Mouse (Mus musculus): ENCODE measurements around the gene Phgr1. TPM values are rescaled to one million over a fixed set of nuclear protein-coding genes. Genes with fewer than 3 reads are reported as not detected.

Gene Phgr1
- polyA plus RNA-seq, 2 experiments = not detected

GRCm38 (mm10) chr2:118791591-118792258, 19.2 kb downstream of the Phgr1 start:
- peaks cover 10 to 20% of the 10 kb centered on the region in 2 experiments for H3K4me1 ChIP-seq (replicated peaks; ENCODE audit: control insufficient read depth in 2 of 2, insufficient read depth in 2 of 2, low read length in 1 of 2)
- H3K36me3 ChIP-seq (replicated peaks; ENCODE audit: control insufficient read depth, insufficient read depth, low read depth) = no peaks in the 10 kb centered on the region
- H3K9me3 ChIP-seq (ENCODE audit: control insufficient read depth, low read length) = no peaks in the 10 kb centered on the region
- DNase-seq (ENCODE audit: low read depth in 3 of 3, low spot score in 3 of 3) (no peak), ATAC-seq (ENCODE audit: insufficient read depth) (peak; percentile 75)
- WGBS (ENCODE audit: insufficient replicate concordance) = 67% methylated on average over 26 of the region's 26 CpGs
- no peak overlapping the region for H3K27ac ChIP-seq
- H3K4me2 ChIP-seq (ENCODE audit: low read depth) = peak overlapping the region; percentile 38
- no peak overlapping the region for H3K4me3 ChIP-seq (ENCODE audit: insufficient read depth in 1 of 2, low read depth in 2 of 2, low read length in 2 of 2)
- H3K9ac ChIP-seq (replicated peaks) = no peak overlapping the region
- no peaks in the 10 kb centered on the region for H3K27me3 ChIP-seq (ENCODE audit: control insufficient read depth, insufficient read depth, low read length)
- no peak for TF ChIP-seq EP300 (IDR thresholded peaks at IDR 0.05; ENCODE audit: low read depth)
- TF ChIP-seq CTCF (IDR thresholded peaks at IDR 0.05; ENCODE audit: low read depth) = no peak

- Histone ChIP-seq H3K9ac (replicated peaks) (no peak overlapping the region), H3K4me2 (ENCODE audit: low read depth) (no peak overlapping the region; the same call in 1 of the 2 replicates), H3K9me3 (ENCODE audit: control insufficient read depth, low read length) (no peaks in the 10 kb centered on the region), H3K4me1 (replicated peaks; ENCODE audit: control insufficient read depth in 2 of 2, insufficient read depth in 2 of 2, low read length in 1 of 2) (peaks cover 6 to 16% of the 10 kb centered on the region in 2 experiments), H3K27ac (no peak overlapping the region), H3K36me3 (replicated peaks; ENCODE audit: control insufficient read depth, insufficient read depth, low read depth) (no peaks in the 10 kb centered on the region), H3K27me3 (ENCODE audit: control insufficient read depth, insufficient read depth, low read length) (no peaks in the 10 kb centered on the region), H3K4me3 (ENCODE audit: insufficient read depth in 1 of 2, low read depth in 2 of 2, low read length in 2 of 2) (no peak overlapping the region)
- TF ChIP-seq EP300 (IDR thresholded peaks at IDR 0.05; ENCODE audit: low read depth) (no peak), CTCF (IDR thresholded peaks at IDR 0.05; ENCODE audit: low read depth) (no peak)
- no peak for ATAC-seq (ENCODE audit: insufficient read depth)
- 76% methylated on average over 4 of the region's 4 CpGs for WGBS (ENCODE audit: insufficient replicate concordance)
- no peak for DNase-seq (ENCODE audit: low read depth in 3 of 3, low spot score in 3 of 3)
Observed at GRCm38 (mm10) chr2:118792259-118792613, 19.7 kb downstream of the Phgr1 start.

- TF ChIP-seq CTCF (IDR thresholded peaks at IDR 0.05; ENCODE audit: low read depth) (no peak), EP300 (IDR thresholded peaks at IDR 0.05; ENCODE audit: low read depth) (no peak)
- Histone ChIP-seq H3K9me3 (ENCODE audit: control insufficient read depth, low read length) (no peaks in the 10 kb centered on the region), H3K27ac (no peak overlapping the region), H3K4me2 (ENCODE audit: low read depth) (no peak overlapping the region), H3K27me3 (ENCODE audit: control insufficient read depth, insufficient read depth, low read length) (no peaks in the 10 kb centered on the region), H3K4me1 (replicated peaks; ENCODE audit: control insufficient read depth in 2 of 2, insufficient read depth in 2 of 2, low read length in 1 of 2) (peaks cover 6 to 16% of the 10 kb centered on the region in 2 experiments), H3K9ac (replicated peaks) (no peak overlapping the region), H3K36me3 (replicated peaks; ENCODE audit: control insufficient read depth, insufficient read depth, low read depth) (no peaks in the 10 kb centered on the region), H3K4me3 (ENCODE audit: insufficient read depth in 1 of 2, low read depth in 2 of 2, low read length in 2 of 2) (no peak overlapping the region)
- ATAC-seq (ENCODE audit: insufficient read depth) (no peak), DNase-seq (ENCODE audit: low read depth in 3 of 3, low spot score in 3 of 3) (no peak)
- 47% methylated on average over 4 of the region's 4 CpGs for WGBS (ENCODE audit: insufficient replicate concordance)
Observed at GRCm38 (mm10) chr2:118793636-118794035, 21.1 kb downstream of the Phgr1 start.

- Histone ChIP-seq H3K9me3 (ENCODE audit: control insufficient read depth, low read length) (no peaks in the 10 kb centered on the region), H3K27ac (peak overlapping the region; percentile 94), H3K4me3 (ENCODE audit: insufficient read depth in 1 of 2, low read depth in 2 of 2, low read length in 2 of 2) (peak overlapping the region; percentile 52 to 53), H3K27me3 (ENCODE audit: control insufficient read depth, insufficient read depth, low read length) (no peaks in the 10 kb centered on the region), H3K9ac (replicated peaks) (peak overlapping the region; percentile 74), H3K36me3 (replicated peaks; ENCODE audit: control insufficient read depth, insufficient read depth, low read depth) (no peaks in the 10 kb centered on the region), H3K4me2 (ENCODE audit: low read depth) (peak overlapping the region; percentile 68), H3K4me1 (replicated peaks; ENCODE audit: control insufficient read depth in 2 of 2, insufficient read depth in 2 of 2, low read length in 1 of 2) (peaks cover 49 to 63% of the 10 kb centered on the region in 2 experiments)
- peak; percentile 88 for TF ChIP-seq EP300 (IDR thresholded peaks at IDR 0.05; ENCODE audit: low read depth)
- TF ChIP-seq CTCF (IDR thresholded peaks at IDR 0.05; ENCODE audit: low read depth) = no peak
- DNase-seq (ENCODE audit: low read depth in 3 of 3, low spot score in 3 of 3) = peak; percentile 51 to 81 (median 65)
- WGBS (ENCODE audit: insufficient replicate concordance) = 26% methylated on average over 4 of the region's 4 CpGs
- ATAC-seq (ENCODE audit: insufficient read depth) = peak; percentile 89
Observed at GRCm38 (mm10) chr2:118802542-118803118, 30.1 kb downstream of the Phgr1 start.

- no peak overlapping the region for H3K4me3 ChIP-seq (ENCODE audit: insufficient read depth in 1 of 2, low read depth in 2 of 2, low read length in 2 of 2)
- peaks cover 49 to 60% of the 10 kb centered on the region in 2 experiments for H3K4me1 ChIP-seq (replicated peaks; ENCODE audit: control insufficient read depth in 2 of 2, insufficient read depth in 2 of 2, low read length in 1 of 2)
- H3K36me3 ChIP-seq (replicated peaks; ENCODE audit: control insufficient read depth, insufficient read depth, low read depth) = no peaks in the 10 kb centered on the region
- H3K27me3 ChIP-seq (ENCODE audit: control insufficient read depth, insufficient read depth, low read length) = no peaks in the 10 kb centered on the region
- peak overlapping the region; percentile 94 for H3K27ac ChIP-seq
- ATAC-seq (ENCODE audit: insufficient read depth) (no peak), DNase-seq (ENCODE audit: low read depth in 3 of 3, low spot score in 3 of 3) (no peak)
- TF ChIP-seq EP300 (IDR thresholded peaks at IDR 0.05; ENCODE audit: low read depth) = no peak
- peak overlapping the region; percentile 16; the same call in 1 of the 2 replicates for H3K9ac ChIP-seq (replicated peaks)
- H3K9me3 ChIP-seq (ENCODE audit: control insufficient read depth, low read length) = no peaks in the 10 kb centered on the region
- 19% methylated on average over 2 of the region's 2 CpGs for WGBS (ENCODE audit: insufficient replicate concordance)
- H3K4me2 ChIP-seq (ENCODE audit: low read depth) = peak overlapping the region; percentile 35
Observed at GRCm38 (mm10) chr2:118804474-118804873, 31.9 kb downstream of the Phgr1 start.
